Mouse (Mus musculus): ENCODE results near the gene Rai1. TPM values are rescaled to one million over a fixed set of nuclear protein-coding genes. Genes with fewer than 3 reads are reported as not detected.

Rai1 gene
- total and polyA plus RNA-seq, 3 experiments: 26.3 to 101 (median 56.7) TPM

GRCm38 (mm10) chr11:60071221-60071620 is 33.6 kb upstream of the Rai1 start:
- no peak overlapping the region for H3K27ac ChIP-seq (ENCODE audit: control insufficient read depth, low read depth, low read length)
- TF ChIP-seq MYB (IDR thresholded peaks at IDR 0.05; ENCODE audit: low read depth, low read length): no peak
- no peaks in the 10 kb centered on the region for H3K79me2 ChIP-seq (ENCODE audit: control insufficient read depth, insufficient read depth, low read length, poor library complexity)
- no peak overlapping the region for H3K9ac ChIP-seq (ENCODE audit: control insufficient read depth, low read depth, low read length, poor library complexity, severe bottlenecking)
- no peaks in the 10 kb centered on the region for H3K27me3 ChIP-seq (ENCODE audit: control insufficient read depth in 1 of 2, insufficient read depth in 2 of 2, low read length in 2 of 2)
- H3K9me3 ChIP-seq (replicated peaks; ENCODE audit: insufficient read depth, low read length): no peaks in the 10 kb centered on the region
- peaks cover 0 to 5% of the 10 kb centered on the region in 2 experiments; a peak in 2 of 4 replicates for H3K36me3 ChIP-seq (ENCODE audit: control insufficient read depth in 1 of 2, insufficient read depth in 2 of 2, low read length in 2 of 2)
- peaks cover 4 to 11% of the 10 kb centered on the region in 2 experiments for H3K4me1 ChIP-seq (ENCODE audit: control insufficient read depth in 1 of 2, insufficient read depth in 2 of 2, low read length in 2 of 2)
- no peak overlapping the region for H3K4me3 ChIP-seq (ENCODE audit: control insufficient read depth in 1 of 2, insufficient read depth in 1 of 2, low read depth in 2 of 2, low read length in 2 of 2)
- no peak for DNase-seq (ENCODE audit: low read depth, low spot score)

- Histone ChIP-seq H3K79me2 (ENCODE audit: control insufficient read depth, insufficient read depth, low read length, poor library complexity) (no peaks in the 10 kb centered on the region), H3K27ac (ENCODE audit: control insufficient read depth, low read depth, low read length) (no peak overlapping the region), H3K9me3 (replicated peaks; ENCODE audit: insufficient read depth, low read length) (no peaks in the 10 kb centered on the region), H3K36me3 (ENCODE audit: control insufficient read depth in 1 of 2, insufficient read depth in 2 of 2, low read length in 2 of 2) (peaks cover 0 to 5% of the 10 kb centered on the region in 2 experiments; a peak in 2 of 4 replicates), H3K9ac (ENCODE audit: control insufficient read depth, low read depth, low read length, poor library complexity, severe bottlenecking) (no peak overlapping the region), H3K27me3 (ENCODE audit: control insufficient read depth in 1 of 2, insufficient read depth in 2 of 2, low read length in 2 of 2) (no peaks in the 10 kb centered on the region), H3K4me1 (ENCODE audit: control insufficient read depth in 1 of 2, insufficient read depth in 2 of 2, low read length in 2 of 2) (peaks cover 4 to 11% of the 10 kb centered on the region in 2 experiments), H3K4me3 (ENCODE audit: control insufficient read depth in 1 of 2, insufficient read depth in 1 of 2, low read depth in 2 of 2, low read length in 2 of 2) (no peak overlapping the region)
- DNase-seq (ENCODE audit: low read depth, low spot score): no peak
- no peak for TF ChIP-seq ZKSCAN1 (IDR thresholded peaks at IDR 0.05; ENCODE audit: low read depth, low read length)
- TF ChIP-seq BHLHE40 (IDR thresholded peaks at IDR 0.05; ENCODE audit: borderline replicate concordance, low read depth, low read length): no peak
- no peak for TF ChIP-seq GATA1 (IDR thresholded peaks at IDR 0.05; ENCODE audit: low read depth, low read length)
- TF ChIP-seq POLR2AphosphoS2 (IDR thresholded peaks at IDR 0.05; ENCODE audit: low read length): no peak
- TF ChIP-seq TCF12 (IDR thresholded peaks at IDR 0.05; ENCODE audit: low read depth, low read length): no peak
- no peak for TF ChIP-seq TAL1 (IDR thresholded peaks at IDR 0.05; ENCODE audit: low read length)
- TF ChIP-seq TBP (IDR thresholded peaks at IDR 0.05; ENCODE audit: low read depth, low read length): no peak
- TF ChIP-seq UBTF (IDR thresholded peaks at IDR 0.05; ENCODE audit: borderline replicate concordance, insufficient read depth, low read depth, low read length): no peak
Observed at GRCm38 (mm10) chr11:60073121-60073520, 31.7 kb upstream of the Rai1 start.

GRCm38 (mm10) chr11:60073936-60074502 is 30.8 kb upstream of the Rai1 start:
- Histone ChIP-seq H3K27ac (ENCODE audit: control insufficient read depth, low read depth, low read length) (no peak overlapping the region), H3K4me1 (ENCODE audit: control insufficient read depth in 1 of 2, insufficient read depth in 2 of 2, low read length in 2 of 2) (peaks cover 4 to 11% of the 10 kb centered on the region in 2 experiments), H3K27me3 (ENCODE audit: control insufficient read depth in 1 of 2, insufficient read depth in 2 of 2, low read length in 2 of 2) (no peaks in the 10 kb centered on the region), H3K79me2 (ENCODE audit: control insufficient read depth, insufficient read depth, low read length, poor library complexity) (no peaks in the 10 kb centered on the region), H3K36me3 (ENCODE audit: control insufficient read depth in 1 of 2, insufficient read depth in 2 of 2, low read length in 2 of 2) (peaks cover 0 to 5% of the 10 kb centered on the region in 2 experiments; a peak in 2 of 4 replicates), H3K4me3 (ENCODE audit: control insufficient read depth in 1 of 2, insufficient read depth in 1 of 2, low read depth in 2 of 2, low read length in 2 of 2) (no peak overlapping the region), H3K9ac (ENCODE audit: control insufficient read depth, low read depth, low read length, poor library complexity, severe bottlenecking) (no peak overlapping the region), H3K9me3 (replicated peaks; ENCODE audit: insufficient read depth, low read length) (no peaks in the 10 kb centered on the region)
- DNase-seq (ENCODE audit: low read depth, low spot score): no peak
- TF ChIP-seq MXI1 (IDR thresholded peaks at IDR 0.05; ENCODE audit: low read depth, low read length): no peak
- no peak for TF ChIP-seq ELF1 (IDR thresholded peaks at IDR 0.05; ENCODE audit: low read depth, low read length)
- TF ChIP-seq RAD21 (IDR thresholded peaks at IDR 0.05; ENCODE audit: low read depth, low read length): no peak
- TF ChIP-seq MAZ (IDR thresholded peaks at IDR 0.05; ENCODE audit: low read depth, low read length): no peak
- TF ChIP-seq ZKSCAN1 (IDR thresholded peaks at IDR 0.05; ENCODE audit: low read depth, low read length): no peak
- TF ChIP-seq MYB (IDR thresholded peaks at IDR 0.05; ENCODE audit: low read depth, low read length): no peak
- TF ChIP-seq MEF2A (IDR thresholded peaks at IDR 0.05; ENCODE audit: extremely low read depth, insufficient replicate concordance, low read depth, low read length, poor library complexity, severe bottlenecking): no peak
- TF ChIP-seq CTCF (IDR thresholded peaks at IDR 0.05 in 2 of 3, conservative IDR thresholded peaks at IDR 0.05 in 1 of 3; ENCODE audit: control insufficient read depth in 1 of 3, insufficient read depth in 1 of 3, low read depth in 2 of 3, low read length in 3 of 3, poor library complexity in 1 of 3, severe bottlenecking in 1 of 3): no peak
- no peak for TF ChIP-seq ZMIZ1 (IDR thresholded peaks at IDR 0.05; ENCODE audit: low read depth, low read length)
- TF ChIP-seq GATA1 (IDR thresholded peaks at IDR 0.05; ENCODE audit: low read depth, low read length): no peak
- no peak for TF ChIP-seq SMC3 (IDR thresholded peaks at IDR 0.05; ENCODE audit: low read depth, low read length)
- TF ChIP-seq NELFE (IDR thresholded peaks at IDR 0.05; ENCODE audit: low read depth, low read length): no peak
- TF ChIP-seq KAT2A (conservative IDR thresholded peaks at IDR 0.05; ENCODE audit: low read depth, low read length): no peak
- no peak for TF ChIP-seq JUND (IDR thresholded peaks at IDR 0.05; ENCODE audit: low read depth, low read length)
- TF ChIP-seq ZNF384 (IDR thresholded peaks at IDR 0.05; ENCODE audit: low read depth, low read length): no peak
- TF ChIP-seq CHD2 (IDR thresholded peaks at IDR 0.05; ENCODE audit: low read length): no peak
- TF ChIP-seq POLR2A (IDR thresholded peaks at IDR 0.05; ENCODE audit: control insufficient read depth in 1 of 2, insufficient read depth in 1 of 2, low read depth in 1 of 2, low read length in 2 of 2, poor library complexity in 1 of 2): no peak
- no peak for TF ChIP-seq ZC3H11A (IDR thresholded peaks at IDR 0.05; ENCODE audit: low read depth, low read length)
- TF ChIP-seq SIN3A (IDR thresholded peaks at IDR 0.05; ENCODE audit: low read length): no peak

All from MEL (cell line).